In genomic region chr5:117069498-117069894, GRCm38 (mm10) we compare ENCODE assay signal across 9 mouse cellular contexts. TPM values are rescaled to one million over a fixed set of nuclear protein-coding genes. Genes with fewer than 3 reads are reported as not detected.
DNase-seq lines count a peak whose midpoint lies in the region; ATAC-seq lines count a peak whose summit lies in the region.
"Had no signal": no experiment of that assay in that cellular context is flagged by ENCODE, and none has a peak within 500 bp of the region (broad histone marks: within the 10 kb centered on the region; RNA-seq: fewer than 3 reads in every experiment).

No protein-coding gene starts in this region.

- ATAC-seq in limb, embryonic 11.5 days (ENCODE audit: insufficient number of reproducible peaks, low FRiP score, low TSS enrichment, low read depth): peak; percentile 67; the same call in 1 of the 2 replicates
- ATAC-seq in inflammation-experienced regulatory T-cells, adult 6 months: no peak

- H3K36me3 ChIP-seq in forebrain, embryonic 10.5 days (replicated peaks): no peaks in the 10 kb centered on the region
- H3K36me3 ChIP-seq in hindbrain, embryonic 10.5 days: no peaks in the 10 kb centered on the region
- no peaks in the 10 kb centered on the region for H3K36me3 ChIP-seq in limb, embryonic 11.5 days (ENCODE audit: control insufficient read depth, insufficient read depth, low read length)

- no peaks in the 10 kb centered on the region for H3K27me3 ChIP-seq in forebrain, embryonic 10.5 days (ENCODE audit: poor library complexity, severe bottlenecking)
- no peaks in the 10 kb centered on the region for H3K27me3 ChIP-seq in hindbrain, embryonic 10.5 days (ENCODE audit: insufficient read depth, poor library complexity, severe bottlenecking)
- H3K27me3 ChIP-seq in limb, embryonic 11.5 days (ENCODE audit: control insufficient read depth, insufficient read depth, low read length): no peaks in the 10 kb centered on the region

- no peak overlapping the region for H3K27ac ChIP-seq in forebrain, embryonic 10.5 days
- H3K27ac ChIP-seq in hindbrain, embryonic 10.5 days: no peak overlapping the region
- H3K27ac ChIP-seq in limb, embryonic 11.5 days (replicated peaks; ENCODE audit: low read depth, low read length): no peak overlapping the region
- H3K27ac ChIP-seq: macrophage had no signal

- 19% methylated on average over 10 of the region's 10 CpGs for WGBS in forebrain, embryonic 10.5 days
- 18% methylated on average over 10 of the region's 10 CpGs for WGBS in hindbrain, embryonic 10.5 days
- WGBS in limb, embryonic 11.5 days: 12% methylated on average over 10 of the region's 10 CpGs

- no peak overlapping the region for H3K9ac ChIP-seq in limb, embryonic 11.5 days (ENCODE audit: low read length)

- H3K4me3 ChIP-seq in forebrain, embryonic 10.5 days: no peak overlapping the region
- H3K4me3 ChIP-seq in hindbrain, embryonic 10.5 days: peak overlapping the region; percentile 26; the same call in 1 of the 2 replicates
- H3K4me3 ChIP-seq in limb, embryonic 11.5 days (ENCODE audit: low read depth, low read length): no peak overlapping the region

- peaks cover 13% of the 10 kb centered on the region for H3K4me1 ChIP-seq in forebrain, embryonic 10.5 days
- peaks cover 19% of the 10 kb centered on the region for H3K4me1 ChIP-seq in hindbrain, embryonic 10.5 days (replicated peaks)
- H3K4me1 ChIP-seq in limb, embryonic 11.5 days (ENCODE audit: control insufficient read depth, insufficient read depth, low read length): no peaks in the 10 kb centered on the region

- DNase-seq in layer of hippocampus, adult 11-12 months (ENCODE audit: low spot score): peak; percentile 42
- DNase-seq in layer of hippocampus, adult 9-11 months: no peak
- DNase-seq in brain, adult 2 months (ENCODE audit: low read depth, low spot score): peak; percentile 89
- DNase-seq in forebrain, embryonic 10.5 days (ENCODE audit: extremely low spot score, low spot score): peak; percentile 26
- DNase-seq in hindbrain, embryonic 10.5 days (ENCODE audit: low spot score): peak; percentile 55
- DNase-seq in limb, embryonic 11.5 days (ENCODE audit: low spot score): peak; percentile 74
- DNase-seq in right cerebral cortex, adult 18-20 months: peak; percentile 21

- peaks cover 4% of the 10 kb centered on the region; the same call in 1 of the 2 replicates for H3K9me3 ChIP-seq in forebrain, embryonic 10.5 days
- H3K9me3 ChIP-seq in hindbrain, embryonic 10.5 days: no peaks in the 10 kb centered on the region
- H3K9me3 ChIP-seq in limb, embryonic 11.5 days (ENCODE audit: control insufficient read depth, low read length): no peaks in the 10 kb centered on the region

- H3K4me2 ChIP-seq in limb, embryonic 11.5 days (ENCODE audit: low read depth, severe bottlenecking): 0 out of 2 replicates have a peak overlapping the region, but pooled peaks have one; percentile 20

RNA-seq across cellular contexts. Expression of gene Suds3, which starts 46.4 kb away (rescaled TPM):
- 78.5 and 81.4 TPM in 2 replicates for polyA plus RNA-seq in forebrain, embryonic 10.5 days (2016; fragmentation: Nextera tagmentation; extraction: Ambion mirVana)
- polyA plus RNA-seq in hindbrain, embryonic 10.5 days (2016; fragmentation: Nextera tagmentation; extraction: Ambion mirVana): 79.1 and 90.4 TPM in 2 replicates
- 50.2 and 54.0 TPM in 2 replicates for polyA plus RNA-seq in limb, embryonic 11.5 days (2014; fragmentation: Nextera tagmentation; extraction: Ambion mirVana)
- polyA plus RNA-seq in inflammation-experienced regulatory T-cells, adult 6 months (2017; shearing (Covaris generic)): 10 to 100 TPM in 2 of 3 experiments, 1 to 10 TPM in 1; 8.8 to 14.4 (median 11.7) TPM

RNA-seq across cellular contexts. Expression of gene Taok3, which starts 50.4 kb away (rescaled TPM):
- polyA plus RNA-seq in forebrain, embryonic 10.5 days (2016; fragmentation: Nextera tagmentation; extraction: Ambion mirVana): 9.3 and 9.4 TPM in 2 replicates
- polyA plus RNA-seq in hindbrain, embryonic 10.5 days (2016; fragmentation: Nextera tagmentation; extraction: Ambion mirVana): 10.4 and 16.4 TPM in 2 replicates
- 6.0 and 6.1 TPM in 2 replicates for polyA plus RNA-seq in limb, embryonic 11.5 days (2014; fragmentation: Nextera tagmentation; extraction: Ambion mirVana)
- polyA plus RNA-seq in inflammation-experienced regulatory T-cells, adult 6 months (2017; shearing (Covaris generic)): 100 to 1,000 TPM; 115 to 147 (median 144) TPM
